Mouse (Mus musculus) layer of hippocampus, adult 11-12 months (tissue): ENCODE measurements at regions not wholly inside any gene's neighbourhood (a gene's known extent, or its start where the extent isn't known, plus 50 kb on each side); places are given as distances from the start of the nearest gene placed in this dataset.

Experiments used
- DNase-seq: peaks from one replicate; pipeline ENCODE4 v3.0.0; 2022; ENCODE audit warnings: low spot score

GRCm38 (mm10) chr13:63699624-63700023, 115.4 kb upstream of the Ercc6l2 start:
- DNase-seq: no peak

- no peak for DNase-seq
Observed at GRCm38 (mm10) chr13:63700747-63701146, 114.3 kb upstream of the Ercc6l2 start.

- DNase-seq: no peak
Observed at GRCm38 (mm10) chr13:63701199-63702175, 113.6 kb upstream of the Ercc6l2 start.

GRCm38 (mm10) chr13:63708567-63708966, 106.5 kb upstream of the Ercc6l2 start:
- DNase-seq: no peak

- no peak for DNase-seq
Observed at GRCm38 (mm10) chr13:63713137-63713536, 101.9 kb upstream of the Ercc6l2 start.

- DNase-seq: no peak
Observed at GRCm38 (mm10) chr13:63716498-63716897, 98.5 kb upstream of the Ercc6l2 start.

- no peak for DNase-seq
Observed at GRCm38 (mm10) chr13:63717249-63717648, 97.8 kb upstream of the Ercc6l2 start.

- DNase-seq: no peak
Observed at GRCm38 (mm10) chr13:63718782-63719181, 96.3 kb upstream of the Ercc6l2 start.

GRCm38 (mm10) chr13:63719351-63720207, 95.5 kb upstream of the Ercc6l2 start:
- DNase-seq: no peak

GRCm38 (mm10) chr13:63720610-63721009, 94.4 kb upstream of the Ercc6l2 start:
- no peak for DNase-seq

GRCm38 (mm10) chr13:63721011-63721625, 93.9 kb upstream of the Ercc6l2 start:
- no peak for DNase-seq

GRCm38 (mm10) chr13:63724293-63724692, 90.7 kb upstream of the Ercc6l2 start:
- DNase-seq: no peak

GRCm38 (mm10) chr13:63724843-63725582, 90.0 kb upstream of the Ercc6l2 start:
- DNase-seq: no peak

GRCm38 (mm10) chr13:63726035-63726434, 89.0 kb upstream of the Ercc6l2 start:
- DNase-seq: no peak

GRCm38 (mm10) chr13:63726509-63726908, 88.5 kb upstream of the Ercc6l2 start:
- DNase-seq: no peak

GRCm38 (mm10) chr13:63735739-63736138, 79.3 kb upstream of the Ercc6l2 start:
- no peak for DNase-seq

- DNase-seq: peak; percentile 20
Observed at GRCm38 (mm10) chr13:63741879-63742278, 73.2 kb upstream of the Ercc6l2 start.

GRCm38 (mm10) chr13:63748788-63749187, 66.3 kb upstream of the Ercc6l2 start:
- no peak for DNase-seq

- DNase-seq: peak; percentile 20
Observed at GRCm38 (mm10) chr13:63749997-63750396, 65.0 kb upstream of the Ercc6l2 start.

GRCm38 (mm10) chr13:63751196-63751595, 63.8 kb upstream of the Ercc6l2 start:
- DNase-seq: no peak

GRCm38 (mm10) chr13:63757061-63757460, 58.0 kb upstream of the Ercc6l2 start:
- DNase-seq: no peak

- DNase-seq: no peak
Observed at GRCm38 (mm10) chr13:63761542-63761941, 53.5 kb upstream of the Ercc6l2 start.
